Mouse (Mus musculus) megakaryocyte, embryonic 14.5 days (primary cell): Measurements from ENCODE around the gene Scyl1. TPM values are rescaled to one million over a fixed set of nuclear protein-coding genes. Genes with fewer than 3 reads are reported as not detected.

ENCODE experiments used
- H3K27me3 ChIP-seq: replicated peaks from 2 replicates; pipeline ENCODE3; 2012; ENCODE audit warnings: inconsistent platforms
- H3K36me3 ChIP-seq: replicated peaks from 2 replicates; pipeline ENCODE3; 2012; ENCODE audit warnings: low read length, inconsistent platforms, mixed read lengths
- H3K4me1 ChIP-seq: 2 replicates; pipeline ENCODE4 v1.6.1; 2012; ENCODE audit warnings: inconsistent platforms
- H3K4me3 ChIP-seq: replicated peaks from 2 replicates; pipeline ENCODE3; 2012; ENCODE audit warnings: moderate library complexity, mild to moderate bottlenecking, inconsistent platforms
- H3K9me3 ChIP-seq: 2 replicates; pipeline ENCODE4 v1.6.1; 2012; ENCODE audit warnings: inconsistent platforms
- FLI1 ChIP-seq: IDR thresholded peaks from 2 replicates; pipeline ENCODE4 v1.6.1; 2012; ENCODE audit warnings: low read length, inconsistent platforms, mixed read lengths
- GATA1 ChIP-seq: IDR thresholded peaks from 3 replicates; pipeline ENCODE4 v1.6.1; 2012; ENCODE audit warnings: mixed read lengths, low read length, inconsistent platforms, borderline replicate concordance
- polyA plus RNA-seq: library from polyadenylated mRNA; stranded (reverse); fragments of >175 nt; gene quantifications from 2 replicates; pipeline ENCODE4 v1.2.3, GENCODE M21; 2012; ENCODE audit warnings: low replicate concordance; ENCODE audit not compliant: insufficient read depth

Scyl1 gene
- polyA plus RNA-seq, 1 experiment: 71.8 TPM

DNA sequence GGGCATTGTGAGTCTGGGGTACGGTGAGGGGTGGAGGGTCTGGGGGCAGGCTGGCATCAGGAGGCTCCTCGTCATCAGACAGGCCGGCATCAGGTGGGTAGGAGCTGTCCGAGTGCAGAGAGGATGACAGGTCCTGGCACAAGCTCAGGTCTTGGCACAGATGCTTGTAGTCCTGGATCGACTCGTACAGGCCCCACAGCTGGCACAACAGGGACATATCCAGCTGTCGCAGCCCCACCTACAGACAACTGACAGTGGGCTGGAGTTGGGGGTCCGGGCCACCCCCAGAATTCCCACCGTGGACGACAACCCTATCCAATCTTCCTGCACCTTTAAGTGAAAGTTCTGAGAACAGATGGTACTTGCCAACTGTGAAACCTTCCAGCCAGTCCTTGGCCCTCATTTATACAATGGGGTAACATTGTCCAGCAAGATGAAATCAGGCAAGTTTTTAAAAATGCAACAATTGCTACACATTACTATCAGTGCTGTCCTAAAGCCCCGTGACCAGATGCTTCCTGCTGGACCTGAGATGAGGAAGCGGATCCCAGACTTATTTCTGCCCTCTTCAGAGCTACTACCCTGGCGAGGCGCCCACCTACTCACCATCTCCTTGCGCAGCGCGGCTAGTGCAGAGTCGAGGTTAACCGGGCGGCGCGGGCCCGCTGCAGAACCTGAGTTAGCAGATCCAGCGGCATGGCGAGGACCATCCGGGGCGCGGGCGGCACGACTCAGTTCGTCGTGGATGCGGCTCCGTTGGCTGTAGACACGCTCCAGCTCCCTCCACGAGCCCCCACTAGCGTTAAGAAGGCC is 42.4 kb downstream of the Scyl1 start:
- Histone ChIP-seq H3K9me3 (no peaks in the 10 kb centered on the region), H3K4me3 (peak overlapping the region; percentile 96), H3K27me3 (no peaks in the 10 kb centered on the region), H3K36me3 (peaks cover 17% of the 10 kb centered on the region), H3K4me1 (peaks cover 71% of the 10 kb centered on the region)
- no peak for TF ChIP-seq GATA1
- no peak for TF ChIP-seq FLI1

DNA sequence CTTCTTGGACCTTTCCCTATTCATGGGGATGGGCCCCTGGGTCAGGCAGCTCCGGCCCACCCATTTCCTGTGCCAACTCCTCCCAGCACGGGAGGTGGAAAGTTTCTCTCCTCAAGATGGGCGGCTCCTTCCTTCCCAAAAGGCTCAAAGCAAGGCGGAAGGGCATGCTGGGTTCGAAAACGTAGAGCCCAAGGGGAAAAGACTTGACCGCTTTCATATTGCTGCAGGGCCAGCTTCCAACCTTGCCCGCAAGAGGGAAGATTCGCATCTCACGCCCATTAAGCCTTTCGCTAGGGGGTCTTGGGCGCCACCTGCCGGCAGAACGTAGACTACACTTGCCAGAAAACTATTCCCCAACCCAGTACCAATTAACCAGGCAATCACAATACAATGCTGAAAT is 43.5 kb downstream of the Scyl1 start:
- H3K4me1 ChIP-seq: peaks cover 82% of the 10 kb centered on the region
- peak overlapping the region; percentile 96 for H3K4me3 ChIP-seq
- H3K36me3 ChIP-seq: peaks cover 26% of the 10 kb centered on the region
- H3K27me3 ChIP-seq: no peaks in the 10 kb centered on the region
- H3K9me3 ChIP-seq: no peaks in the 10 kb centered on the region
- TF ChIP-seq GATA1: no peak
- TF ChIP-seq FLI1: 0 out of 2 replicates have a peak, but pooled peaks have one; percentile 28

DNA sequence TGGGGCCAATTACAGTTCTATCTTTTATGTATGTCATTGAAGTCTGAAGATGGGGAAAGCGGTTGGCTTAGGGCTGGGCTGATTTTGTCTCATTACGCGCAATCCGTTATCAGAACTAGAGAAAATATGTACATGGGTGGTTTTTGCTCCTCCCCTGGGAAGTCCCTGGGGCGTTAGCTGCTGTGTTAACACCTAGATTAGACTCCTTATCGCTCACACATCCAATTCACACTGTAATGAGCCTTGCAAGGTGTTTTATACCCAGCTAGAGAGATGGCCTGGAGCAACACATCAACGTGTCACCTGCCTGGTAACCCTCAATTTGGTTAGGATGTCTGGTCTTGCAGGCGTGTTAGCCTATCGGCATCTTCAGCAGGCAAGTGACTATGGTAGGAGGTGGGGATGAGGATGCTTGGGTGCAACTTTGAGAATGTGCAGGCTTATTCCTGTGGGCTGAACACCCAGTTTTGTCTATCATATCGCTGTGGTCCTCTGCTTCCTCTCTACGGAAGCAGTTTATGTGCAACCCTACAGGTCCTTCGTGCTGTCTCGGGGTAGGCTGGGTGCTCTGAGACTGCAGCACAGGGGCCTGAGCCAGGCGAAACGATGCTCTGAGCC is 44.1 kb downstream of the Scyl1 start:
- Histone ChIP-seq H3K9me3 (no peaks in the 10 kb centered on the region), H3K4me1 (peaks cover 87% of the 10 kb centered on the region), H3K36me3 (peaks cover 33% of the 10 kb centered on the region), H3K4me3 (peak overlapping the region; percentile 96), H3K27me3 (no peaks in the 10 kb centered on the region)
- TF ChIP-seq FLI1: no peak
- TF ChIP-seq GATA1: no peak

DNA sequence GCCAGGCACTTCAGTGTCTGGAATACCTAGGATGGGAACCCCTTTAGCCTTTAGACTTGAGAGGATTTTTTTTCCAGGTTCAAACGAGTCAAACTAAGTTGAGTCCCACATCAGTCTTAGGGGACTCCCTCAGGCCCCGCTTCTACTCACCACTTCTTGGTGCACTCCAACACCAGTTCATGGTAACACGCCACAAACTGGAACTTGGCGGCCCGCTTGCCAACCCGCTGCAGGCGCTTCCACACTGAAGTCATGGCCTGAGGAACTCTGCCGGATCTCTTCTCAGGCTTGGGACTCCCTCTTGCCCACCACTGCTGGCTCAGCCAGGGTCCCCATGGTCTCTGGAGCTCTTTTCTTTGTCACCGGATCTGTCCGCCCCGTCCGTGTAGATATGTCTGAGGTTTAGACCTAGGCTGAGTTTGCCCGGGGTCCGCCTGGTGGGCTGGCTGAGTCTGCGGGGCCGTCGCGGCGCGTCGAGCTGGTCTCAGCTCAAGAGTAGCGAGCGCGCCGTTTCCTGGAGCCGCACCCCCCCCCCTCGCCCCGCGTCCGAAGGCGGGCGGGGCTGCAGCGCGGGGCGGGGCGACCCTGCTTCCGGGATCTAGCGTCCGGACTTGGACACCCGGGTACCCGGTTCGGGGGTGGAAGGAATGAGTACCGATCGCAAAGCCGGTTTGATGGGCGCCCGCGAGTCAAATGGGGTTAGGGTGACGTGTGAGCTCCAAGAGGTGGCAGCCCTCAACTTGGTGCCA is 45.3 kb downstream of the Scyl1 start, which contains the start of gene Ehbp1l1:
Ehbp1l1 (minus strand) TSS at position 551 of the 749 bp plus-strand sequence.
- Histone ChIP-seq H3K9me3 (no peaks in the 10 kb centered on the region), H3K4me3 (peak within 1 kb of the TSS; percentile 96), H3K27me3 (no peaks in the 10 kb centered on the region), H3K4me1 (peaks cover 85% of the 10 kb centered on the region), H3K36me3 (peaks cover 44% of the 10 kb centered on the region)
- no peak for TF ChIP-seq GATA1
- no peak for TF ChIP-seq FLI1

- peak overlapping the region; percentile 96 for H3K4me3 ChIP-seq
- peaks cover 48% of the 10 kb centered on the region for H3K36me3 ChIP-seq
Measured at GRCm38 (mm10) chr19:5725029-5725707, 46.1 kb downstream of the Scyl1 start.

DNA sequence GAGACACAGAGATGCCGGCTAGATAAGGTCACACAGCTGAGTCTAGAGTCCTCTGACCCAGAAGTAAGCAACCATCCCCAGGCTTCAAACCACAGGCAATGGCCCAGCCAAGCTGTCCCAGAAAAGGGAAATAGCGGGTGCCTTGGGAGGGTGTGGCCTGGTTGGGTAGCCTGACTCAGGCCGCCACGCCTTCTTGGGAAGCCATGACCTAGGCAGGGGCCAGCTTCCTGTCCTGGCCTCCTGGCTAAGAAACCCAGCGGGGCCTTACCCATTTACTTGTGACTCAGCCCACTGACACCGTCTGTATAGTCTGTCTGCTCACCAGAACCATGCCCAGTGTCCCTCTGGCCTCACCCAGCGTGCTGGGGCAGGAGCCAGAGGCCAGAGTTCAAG is 46.7 kb downstream of the Scyl1 start:
- Histone ChIP-seq H3K36me3 (peaks cover 52% of the 10 kb centered on the region), H3K4me1 (peaks cover 85% of the 10 kb centered on the region), H3K4me3 (peak overlapping the region; percentile 96), H3K9me3 (no peaks in the 10 kb centered on the region), H3K27me3 (no peaks in the 10 kb centered on the region)
- no peak for TF ChIP-seq FLI1
- no peak for TF ChIP-seq GATA1

More at GRCm38 (mm10) chr19:5725029-5725707, 46.1 kb downstream of the Scyl1 start:
- H3K27me3 ChIP-seq: no peaks in the 10 kb centered on the region
- peaks cover 85% of the 10 kb centered on the region for H3K4me1 ChIP-seq
- no peak for TF ChIP-seq FLI1
- no peak for TF ChIP-seq GATA1
- no peaks in the 10 kb centered on the region for H3K9me3 ChIP-seq

DNA sequence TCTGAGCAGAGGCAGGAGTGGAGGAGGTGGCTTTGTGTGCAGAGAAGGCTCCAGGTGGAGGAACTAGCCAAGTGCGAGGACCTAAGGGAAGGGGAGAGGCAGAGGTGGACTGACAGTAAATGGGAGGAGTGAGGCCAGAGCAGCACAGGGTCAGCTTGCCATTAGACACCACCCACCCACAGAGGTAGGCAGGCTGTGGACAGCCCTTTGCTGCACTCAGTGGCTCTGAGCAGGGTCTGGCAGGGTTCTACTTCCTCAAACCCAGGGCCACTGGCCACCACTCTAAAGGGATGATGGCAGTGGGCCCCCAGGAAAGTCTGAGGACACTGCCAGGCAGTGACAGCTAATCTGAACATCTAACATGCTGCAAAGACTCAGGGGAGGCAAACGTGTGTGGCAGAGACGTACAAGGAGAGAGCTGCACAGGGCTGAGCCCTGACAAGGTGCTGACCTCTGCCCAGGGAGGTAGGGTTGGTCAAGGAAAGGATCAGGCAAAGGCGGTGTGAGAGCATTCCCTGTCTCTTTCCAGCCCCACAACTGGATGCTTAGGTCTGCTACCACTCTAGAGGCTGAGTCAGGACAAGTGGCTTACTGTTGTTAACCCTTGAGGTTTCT is 47.2 kb downstream of the Scyl1 start:
- H3K4me3 ChIP-seq: peak overlapping the region; percentile 96
- H3K27me3 ChIP-seq: no peaks in the 10 kb centered on the region
- H3K4me1 ChIP-seq: peaks cover 84% of the 10 kb centered on the region
- H3K36me3 ChIP-seq: peaks cover 57% of the 10 kb centered on the region
- TF ChIP-seq FLI1 (no peak), GATA1 (no peak; the same call in 2 of the 3 replicates)
- H3K9me3 ChIP-seq: no peaks in the 10 kb centered on the region

DNA sequence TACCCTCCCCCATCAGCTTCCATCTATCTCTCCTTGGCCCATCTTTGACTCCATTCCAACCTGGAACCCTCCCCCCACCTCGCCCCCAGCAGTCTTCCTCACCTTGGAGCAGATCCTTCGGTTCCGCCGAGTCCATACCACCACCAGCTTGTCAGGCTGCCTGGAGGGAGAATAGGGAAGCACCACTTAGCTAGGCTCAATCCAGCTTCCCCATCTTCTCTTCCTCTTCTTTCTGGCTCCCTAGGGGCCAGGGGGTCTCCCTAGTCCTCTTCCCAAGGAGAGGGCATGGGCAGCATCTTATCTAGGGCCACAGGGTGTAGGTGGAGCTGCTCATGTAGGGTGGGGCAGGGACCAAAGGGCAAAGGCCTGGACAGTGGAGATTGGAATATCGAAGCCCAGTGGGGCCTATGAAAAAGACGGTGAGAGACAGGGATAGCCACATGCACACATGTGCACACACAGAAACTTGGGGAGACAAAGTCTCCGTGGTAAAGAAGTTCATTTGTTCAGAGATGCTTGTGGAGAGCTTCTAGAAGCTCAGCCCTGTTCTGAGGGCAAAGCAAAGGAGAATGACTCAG is 48.3 kb downstream of the Scyl1 start:
- no peak for TF ChIP-seq FLI1
- TF ChIP-seq GATA1: no peak
- Histone ChIP-seq H3K4me3 (peak overlapping the region; percentile 60), H3K4me1 (peaks cover 73% of the 10 kb centered on the region), H3K9me3 (no peaks in the 10 kb centered on the region), H3K27me3 (no peaks in the 10 kb centered on the region), H3K36me3 (peaks cover 64% of the 10 kb centered on the region)
